Mouse (Mus musculus) embryonic facial prominence, embryonic 10.5 days (tissue): ENCODE measurements around the gene Prss40. TPM values are rescaled to one million over a fixed set of nuclear protein-coding genes. Genes with fewer than 3 reads are reported as not detected.
"Not testable (repeated sequence)": the region's sequence is repeated elsewhere in the genome, so short reads cannot be mapped to it uniquely, and the experiment has no call there.

ENCODE experiments used
- DNase-seq: peaks from one replicate; pipeline ENCODE4 v3.0.0-alpha.2; 2017; ENCODE audit warnings: low spot score
- H3K27ac ChIP-seq: fragments of 300-500 bp; sonication (generic); replicated peaks from 2 replicates; pipeline ENCODE4 v1.5.1; 2016; ENCODE audit warnings: mild to moderate bottlenecking
- H3K27me3 ChIP-seq: fragments of 300-500 bp; sonication (generic); replicated peaks from 2 replicates; pipeline ENCODE4 v1.6.1; 2016; ENCODE audit warnings: low read depth, mild to moderate bottlenecking; ENCODE audit not compliant: poor library complexity, severe bottlenecking
- H3K36me3 ChIP-seq: fragments of 300-500 bp; sonication (generic); replicated peaks from 2 replicates; pipeline ENCODE4 v1.6.1; 2016; ENCODE audit warnings: mild to moderate bottlenecking, moderate library complexity
- H3K4me1 ChIP-seq: fragments of 300-500 bp; sonication (generic); 2 replicates; pipeline ENCODE4 v1.6.1; 2016
- H3K4me3 ChIP-seq: fragments of 300-500 bp; sonication (generic); 2 replicates; pipeline ENCODE4 v1.5.1; 2016; ENCODE audit warnings: mild to moderate bottlenecking, moderate library complexity
- H3K9me3 ChIP-seq: fragments of 300-500 bp; sonication (generic); 2 replicates; pipeline ENCODE4 v1.6.1; 2016; ENCODE audit warnings: mild to moderate bottlenecking
- WGBS: fragments of 180-500 bp; shearing (Covaris S2); methylation state at CpG from one replicate; pipeline ENCODE4 v1.1.7; 2016; 5-methylcytosine and 5-hydroxymethylcytosine counted together
- polyA plus RNA-seq: library from polyadenylated mRNA; unstranded; fragments of >200 nt; fragmentation: Nextera tagmentation; extraction: Ambion mirVana; gene quantifications from 2 replicates; pipeline ENCODE4 v1.2.1, GENCODE M21; 2016

Prss40 gene
- polyA plus RNA-seq, 1 experiment from 2014 or later, result not detected

- no peaks in the 10 kb centered on the region for H3K4me1 ChIP-seq
- H3K9me3 ChIP-seq, result no peaks in the 10 kb centered on the region
- no peak overlapping the region for H3K27ac ChIP-seq
- no peak for DNase-seq
- no peaks in the 10 kb centered on the region for H3K27me3 ChIP-seq
- H3K4me3 ChIP-seq, result no peak overlapping the region
- no peaks in the 10 kb centered on the region for H3K36me3 ChIP-seq
- 88% methylated on average over 2 of the region's 2 CpGs for WGBS
Measured at GRCm38 (mm10) chr1:34569876-34570275, 9.1 kb upstream of the Prss40 start.

GRCm38 (mm10) chr1:34568120-34568519 is 7.4 kb upstream of the Prss40 start:
- H3K27me3 ChIP-seq, result no peaks in the 10 kb centered on the region
- H3K27ac ChIP-seq, result no peak overlapping the region
- H3K9me3 ChIP-seq, result no peaks in the 10 kb centered on the region
- 96% methylated on average over 2 of the region's 2 CpGs for WGBS
- H3K4me1 ChIP-seq, result no peaks in the 10 kb centered on the region
- no peak overlapping the region for H3K4me3 ChIP-seq
- H3K36me3 ChIP-seq, result no peaks in the 10 kb centered on the region
- DNase-seq, result no peak

- 73% methylated on average over 8 of the region's 8 CpGs for WGBS
- H3K4me3 ChIP-seq, result no peak overlapping the region
- H3K27ac ChIP-seq, result no peak overlapping the region
- DNase-seq, result no peak
- no peaks in the 10 kb centered on the region for H3K36me3 ChIP-seq
- no peaks in the 10 kb centered on the region for H3K27me3 ChIP-seq
- no peaks in the 10 kb centered on the region for H3K9me3 ChIP-seq
- H3K4me1 ChIP-seq, result no peaks in the 10 kb centered on the region
Measured at GRCm38 (mm10) chr1:34564383-34565045, 3.8 kb upstream of the Prss40 start.

- Histone ChIP-seq H3K4me3 (no peak overlapping the region), H3K4me1 (no peaks in the 10 kb centered on the region), H3K27ac (no peak overlapping the region), H3K9me3 (no peaks in the 10 kb centered on the region), H3K36me3 (no peaks in the 10 kb centered on the region), H3K27me3 (no peaks in the 10 kb centered on the region)
- 86% methylated on average over 7 of the region's 7 CpGs for WGBS
- DNase-seq, result no peak
Measured at GRCm38 (mm10) chr1:34554275-34554674, 6.5 kb downstream of the Prss40 start.

- no peaks in the 10 kb centered on the region for H3K27me3 ChIP-seq
- H3K9me3 ChIP-seq, result no peaks in the 10 kb centered on the region
- 79% methylated on average over 1 of the region's 1 CpGs for WGBS
- no peaks in the 10 kb centered on the region for H3K4me1 ChIP-seq
- no peak for DNase-seq
- H3K4me3 ChIP-seq, result no peak overlapping the region
- H3K36me3 ChIP-seq, result no peaks in the 10 kb centered on the region
- H3K27ac ChIP-seq, result no peak overlapping the region
Measured at GRCm38 (mm10) chr1:34553690-34554089, 7.1 kb downstream of the Prss40 start.

GRCm38 (mm10) chr1:34547074-34547473 is 13.7 kb downstream of the Prss40 start:
- H3K27me3 ChIP-seq, result no peaks in the 10 kb centered on the region
- H3K36me3 ChIP-seq, result no peaks in the 10 kb centered on the region
- H3K4me3 ChIP-seq, result no peak overlapping the region
- H3K27ac ChIP-seq, result no peak overlapping the region
- WGBS, result 85% methylated on average over 1 of the region's 1 CpGs
- no peaks in the 10 kb centered on the region for H3K4me1 ChIP-seq
- H3K9me3 ChIP-seq, result no peaks in the 10 kb centered on the region
- no peak for DNase-seq

- WGBS, result 3% methylated on average over 16 of the region's 16 CpGs
- H3K27ac ChIP-seq, result no peak overlapping the region
- H3K27me3 ChIP-seq, result peaks cover 44% of the 10 kb centered on the region
- no peaks in the 10 kb centered on the region for H3K36me3 ChIP-seq
- peaks cover 8% of the 10 kb centered on the region for H3K4me1 ChIP-seq
- DNase-seq, result peak; percentile 50
- peak overlapping the region; percentile 40 for H3K4me3 ChIP-seq
- H3K9me3 ChIP-seq, result no peaks in the 10 kb centered on the region
Measured at GRCm38 (mm10) chr1:34536767-34537485, 23.8 kb downstream of the Prss40 start.

- Histone ChIP-seq H3K9me3 (no peaks in the 10 kb centered on the region), H3K27me3 (peaks cover 44% of the 10 kb centered on the region), H3K27ac (no peak overlapping the region), H3K4me1 (peaks cover 8% of the 10 kb centered on the region), H3K4me3 (peak overlapping the region; percentile 40), H3K36me3 (no peaks in the 10 kb centered on the region)
- 2% methylated on average over 14 of the region's 14 CpGs for WGBS
- DNase-seq, result peak; percentile 18
Measured at GRCm38 (mm10) chr1:34536291-34536766, 24.4 kb downstream of the Prss40 start.

GRCm38 (mm10) chr1:34535043-34535698 is 25.6 kb downstream of the Prss40 start, which contains the start of gene Cfc1:
Gene Cfc1, plus strand, starts transcription at chr1:34535648.
- H3K4me3 ChIP-seq, H3K36me3 ChIP-seq, H3K4me1 ChIP-seq, H3K9me3 ChIP-seq, H3K27ac ChIP-seq, DNase-seq: not testable (repeated sequence)
- 28% methylated on average over 7 of the region's 7 CpGs for WGBS
- peaks cover 44% of the 10 kb centered on the region for H3K27me3 ChIP-seq

GRCm38 (mm10) chr1:34534574-34534973 is 26.2 kb downstream of the Prss40 start:
- 57% methylated on average over 3 of the region's 3 CpGs for WGBS
- not testable (repeated sequence) for H3K27ac ChIP-seq, H3K4me3 ChIP-seq, H3K4me1 ChIP-seq, H3K36me3 ChIP-seq, H3K9me3 ChIP-seq, DNase-seq
- H3K27me3 ChIP-seq, result peaks cover 44% of the 10 kb centered on the region

- H3K4me1 ChIP-seq, result no peaks in the 10 kb centered on the region
- no peaks in the 10 kb centered on the region for H3K27me3 ChIP-seq
- no peaks in the 10 kb centered on the region for H3K36me3 ChIP-seq
- no peak overlapping the region for H3K4me3 ChIP-seq
- no peaks in the 10 kb centered on the region for H3K9me3 ChIP-seq
- no peak for DNase-seq
- 88% methylated on average over 3 of the region's 3 CpGs for WGBS
- H3K27ac ChIP-seq, result no peak overlapping the region
Measured at GRCm38 (mm10) chr1:34523647-34524046, 37.1 kb downstream of the Prss40 start.

GRCm38 (mm10) chr1:34522850-34523244 is 37.9 kb downstream of the Prss40 start:
- no peaks in the 10 kb centered on the region for H3K9me3 ChIP-seq
- no peaks in the 10 kb centered on the region for H3K27me3 ChIP-seq
- H3K36me3 ChIP-seq, result no peaks in the 10 kb centered on the region
- no peak for DNase-seq
- no peak overlapping the region for H3K27ac ChIP-seq
- H3K4me3 ChIP-seq, result no peak overlapping the region
- WGBS, result 87% methylated on average over 3 of the region's 3 CpGs
- H3K4me1 ChIP-seq, result no peaks in the 10 kb centered on the region
